In the genomic region with DNA sequence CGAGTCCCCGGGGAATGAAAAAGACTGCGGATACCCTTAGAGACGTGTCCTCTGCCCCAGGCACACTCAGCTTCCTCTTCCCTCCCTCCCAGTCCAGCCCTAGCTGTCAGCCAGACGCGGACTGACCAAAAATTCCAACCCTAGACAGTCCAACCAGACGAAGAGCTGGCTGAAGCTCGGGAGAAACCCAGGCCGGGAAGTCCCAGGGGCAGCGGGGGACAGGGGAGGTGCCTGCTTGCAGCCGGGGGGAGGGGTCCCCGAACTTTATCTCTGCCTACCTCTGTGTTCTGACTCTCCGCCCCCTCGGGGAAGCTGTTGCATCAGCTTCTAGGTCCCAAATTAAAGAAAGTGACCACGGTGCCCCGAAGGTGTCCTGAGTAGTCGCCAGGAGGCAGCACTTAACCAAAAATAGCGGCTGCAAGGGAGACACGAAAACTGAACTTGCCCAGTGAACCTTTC, we compare ENCODE assay signal across 8 mouse cellular contexts. TPM values are rescaled to one million over a fixed set of nuclear protein-coding genes. Genes with fewer than 3 reads are reported as not detected.
DNase-seq lines count a peak whose midpoint lies in the region; ATAC-seq and TF ChIP-seq lines count a peak whose summit lies in the region.

Gene Slc7a7 (minus strand): TSS at position 158 of the 459 bp plus-strand sequence.

- TF ChIP-seq CTCF in lung, adult 2 months (IDR thresholded peaks at IDR 0.05; ENCODE audit: insufficient read depth, low read length), result peak; percentile 43

- ATAC-seq in intestine, embryonic 15.5 days, result no peak

- H3K9me3 ChIP-seq in intestine, embryonic 15.5 days, result no peaks in the 10 kb centered on the region; the same call in 1 of the 2 replicates

- peak; percentile 39 for DNase-seq in lung, adult 2 months
- DNase-seq in lung, postnatal 14 days, result no peak
- DNase-seq in embryo, embryonic 9.5 days (ENCODE audit: extremely low spot score), result peak; percentile 62
- DNase-seq in lung, postnatal 36 days, result peak; percentile 54
- DNase-seq in cerebellum, postnatal 14 days, result no peak
- no peak for DNase-seq in cerebellum, adult 9-11 months
- no peak for DNase-seq in left cerebral cortex, adult 9 months (ENCODE audit: low spot score in 2 of 2)

- peaks cover 10% of the 10 kb centered on the region; the same call in 1 of the 2 replicates for H3K4me1 ChIP-seq in lung, adult 2 months (ENCODE audit: control insufficient read depth, insufficient read depth, low read length)
- H3K4me1 ChIP-seq in intestine, embryonic 15.5 days (replicated peaks), result peaks cover 28% of the 10 kb centered on the region

- H3K4me2 ChIP-seq in intestine, embryonic 15.5 days (replicated peaks), result peak within 1 kb of the TSS; percentile 33

- H3K27me3 ChIP-seq in intestine, embryonic 15.5 days (replicated peaks), result no peaks in the 10 kb centered on the region

- H3K27ac ChIP-seq in intestine, embryonic 15.5 days, result no peak within 1 kb of the TSS

- no peaks in the 10 kb centered on the region for H3K36me3 ChIP-seq in intestine, embryonic 15.5 days

- no peak within 1 kb of the TSS; the same call in 1 of the 2 replicates for H3K9ac ChIP-seq in intestine, embryonic 15.5 days

- WGBS in lung, adult 2 months, result 32% methylated on average over 19 of the region's 19 CpGs
- WGBS in intestine, embryonic 15.5 days, result 17% methylated on average over 19 of the region's 19 CpGs

- no peak within 1 kb of the TSS for H3K4me3 ChIP-seq in lung, adult 2 months (replicated peaks; ENCODE audit: extremely low read depth, low read depth, low read length)
- H3K4me3 ChIP-seq in intestine, embryonic 15.5 days (replicated peaks), result no peak within 1 kb of the TSS

- no peak for TF ChIP-seq POLR2A in lung, adult 2 months (IDR thresholded peaks at IDR 0.05; ENCODE audit: borderline replicate concordance, extremely low read depth, low read depth, low read length)

RNA-seq across cellular contexts. Expression of gene Slc7a7, which starts in this region (rescaled TPM):
- 23.1 and 29.2 TPM in 2 replicates for polyA plus RNA-seq in lung, adult 2 months (2012; rRNA removed)
- polyA plus RNA-seq in intestine, embryonic 15.5 days (2015; fragmentation: Nextera tagmentation; extraction: Ambion mirVana), result 51.0 and 56.3 TPM in 2 replicates

Comparison
In these comparisons a context has a peak if more than half of its experiments do, and no peak if none do; other contexts are left out.
1. DNase-seq: peak in lung, adult 2 months (single experiment), embryo, embryonic 9.5 days (single experiment) and lung, postnatal 36 days (single experiment); none in lung, postnatal 14 days (single experiment), cerebellum, postnatal 14 days (0 of 2), cerebellum, adult 9-11 months (single experiment) and left cerebral cortex, adult 9 months (0 of 2).